ENCODE assay signal across 7 mouse cellular contexts in the genomic region with DNA sequence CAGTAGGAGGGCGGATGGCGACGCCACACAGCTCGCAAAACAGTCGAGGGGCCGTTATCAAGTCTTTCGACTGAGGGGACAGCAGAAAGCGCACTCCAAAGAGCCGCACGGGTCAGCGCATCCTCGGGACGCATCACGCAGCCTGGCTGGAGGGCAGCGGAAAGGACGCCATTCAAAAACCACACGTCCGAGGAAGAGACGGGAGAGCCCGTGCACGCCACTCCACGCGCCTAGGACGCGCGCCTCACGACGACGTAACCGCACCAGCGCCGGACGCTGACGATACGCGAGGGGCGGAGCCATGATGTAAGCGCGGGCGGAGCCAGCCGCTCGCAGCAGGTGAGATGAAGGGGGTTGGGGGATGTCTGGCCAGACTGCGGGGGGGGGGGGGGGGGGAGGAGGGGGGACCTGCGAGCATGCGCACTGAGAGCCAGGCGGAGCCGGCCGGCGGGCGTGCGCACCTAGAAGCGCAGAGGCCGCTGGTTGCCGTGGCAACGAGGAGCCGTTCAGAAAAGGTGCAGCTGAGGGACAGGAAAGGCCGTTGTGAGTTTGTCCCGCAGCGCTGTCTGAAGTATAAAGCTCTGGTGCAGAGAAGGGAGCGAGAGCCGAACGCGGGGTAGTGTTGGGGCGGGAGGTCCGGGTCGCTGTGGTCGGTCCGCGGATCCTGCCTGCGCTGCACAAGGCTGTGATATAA. TPM values are rescaled to one million over a fixed set of nuclear protein-coding genes. Genes with fewer than 3 reads are reported as not detected.
DNase-seq lines count a peak whose midpoint lies in the region; ATAC-seq and TF ChIP-seq lines count a peak whose summit lies in the region.

A gene (plus strand): TSS at position 423 of the 694 bp plus-strand sequence.

- ATAC-seq in embryonic facial prominence, embryonic 11.5 days (replicated peaks; ENCODE audit: insufficient number of reproducible peaks, low FRiP score, low TSS enrichment, low read depth), result peak; percentile 96
- peak; percentile 98 for ATAC-seq in limb, embryonic 11.5 days (ENCODE audit: insufficient number of reproducible peaks, low FRiP score, low TSS enrichment, low read depth)
- peak; percentile 97 for ATAC-seq in midbrain, embryonic 13.5 days

- H3K9ac ChIP-seq in embryonic facial prominence, embryonic 11.5 days (replicated peaks; ENCODE audit: low read length), result peak within 1 kb of the TSS; percentile 82
- H3K9ac ChIP-seq in limb, embryonic 11.5 days (ENCODE audit: low read length), result peak within 1 kb of the TSS; percentile 80
- peak within 1 kb of the TSS; percentile 73 for H3K9ac ChIP-seq in midbrain, embryonic 13.5 days (replicated peaks)

- no peak for TF ChIP-seq CTCF in kidney, adult 2 months (conservative IDR thresholded peaks at IDR 0.05; ENCODE audit: insufficient read depth, insufficient read length, low read depth, low read length)

- peak within 1 kb of the TSS; percentile 55 for H3K4me3 ChIP-seq in embryonic facial prominence, embryonic 11.5 days (ENCODE audit: low read depth, low read length)
- H3K4me3 ChIP-seq in kidney, adult 2 months (ENCODE audit: insufficient read depth, low read depth, low read length), result peak within 1 kb of the TSS; percentile 77
- H3K4me3 ChIP-seq in limb, embryonic 11.5 days (ENCODE audit: low read depth, low read length), result peak within 1 kb of the TSS; percentile 57
- H3K4me3 ChIP-seq in midbrain, embryonic 13.5 days (replicated peaks), result peak within 1 kb of the TSS; percentile 58

- no peaks in the 10 kb centered on the region for H3K36me3 ChIP-seq in embryonic facial prominence, embryonic 11.5 days (replicated peaks; ENCODE audit: control insufficient read depth, insufficient read depth, low read depth, low read length)
- H3K36me3 ChIP-seq in kidney, adult 2 months (ENCODE audit: control insufficient read depth, insufficient read depth, low read length), result no peaks in the 10 kb centered on the region
- H3K36me3 ChIP-seq in limb, embryonic 11.5 days (ENCODE audit: control insufficient read depth, insufficient read depth, low read length), result no peaks in the 10 kb centered on the region
- H3K36me3 ChIP-seq in midbrain, embryonic 13.5 days, result no peaks in the 10 kb centered on the region

- H3K27me3 ChIP-seq in embryonic facial prominence, embryonic 11.5 days (ENCODE audit: control insufficient read depth, insufficient read depth, low read length), result no peaks in the 10 kb centered on the region
- H3K27me3 ChIP-seq in kidney, adult 2 months (replicated peaks; ENCODE audit: control insufficient read depth, insufficient read depth, low read length), result no peaks in the 10 kb centered on the region
- no peaks in the 10 kb centered on the region for H3K27me3 ChIP-seq in limb, embryonic 11.5 days (ENCODE audit: control insufficient read depth, insufficient read depth, low read length)
- H3K27me3 ChIP-seq in midbrain, embryonic 13.5 days, result 0 out of 2 replicates have a peak, but pooled peaks cover 5% of the 10 kb centered on the region

- no peaks in the 10 kb centered on the region for H3K4me1 ChIP-seq in embryonic facial prominence, embryonic 11.5 days (ENCODE audit: control insufficient read depth, insufficient read depth, low read length)
- peaks cover 2% of the 10 kb centered on the region; the same call in 1 of the 2 replicates for H3K4me1 ChIP-seq in kidney, adult 2 months (ENCODE audit: control insufficient read depth, insufficient read depth, low read length)
- no peaks in the 10 kb centered on the region for H3K4me1 ChIP-seq in limb, embryonic 11.5 days (ENCODE audit: control insufficient read depth, insufficient read depth, low read length)
- peaks cover 11% of the 10 kb centered on the region for H3K4me1 ChIP-seq in midbrain, embryonic 13.5 days (replicated peaks)

- TF ChIP-seq POLR2A in kidney, adult 2 months (IDR thresholded peaks at IDR 0.05; ENCODE audit: low read depth, low read length), result no peak

- WGBS in embryonic facial prominence, embryonic 11.5 days, result under 1% methylated on average over 58 of the region's 70 CpGs
- under 1% methylated on average over 62 of the region's 70 CpGs for WGBS in kidney, adult 2 months
- under 1% methylated on average over 65 of the region's 70 CpGs for WGBS in limb, embryonic 11.5 days
- WGBS in midbrain, embryonic 13.5 days, result under 1% methylated on average over 67 of the region's 70 CpGs

- no peaks in the 10 kb centered on the region for H3K9me3 ChIP-seq in embryonic facial prominence, embryonic 11.5 days (replicated peaks; ENCODE audit: control insufficient read depth, low read length)
- H3K9me3 ChIP-seq in limb, embryonic 11.5 days (ENCODE audit: control insufficient read depth, low read length), result no peaks in the 10 kb centered on the region
- no peaks in the 10 kb centered on the region for H3K9me3 ChIP-seq in midbrain, embryonic 13.5 days

- peak; percentile 89 to 92 for DNase-seq in adrenal gland, postnatal 36 days
- DNase-seq in embryonic facial prominence, embryonic 11.5 days (ENCODE audit: low spot score), result peak; percentile 95
- peak; percentile 23 for DNase-seq in heart, adult 8-10 months (ENCODE audit: low spot score)
- DNase-seq in kidney, adult 2 months, result peak; percentile 81
- peak; percentile 94 for DNase-seq in limb, embryonic 11.5 days (ENCODE audit: low spot score)
- DNase-seq in spleen, adult 18-20 months, result peak; percentile 12 to 36

- peak within 1 kb of the TSS; percentile 67 for H3K4me2 ChIP-seq in embryonic facial prominence, embryonic 11.5 days (ENCODE audit: low read depth, low read length)
- peak within 1 kb of the TSS; percentile 60 for H3K4me2 ChIP-seq in limb, embryonic 11.5 days (ENCODE audit: low read depth, severe bottlenecking)
- peak within 1 kb of the TSS; percentile 69 for H3K4me2 ChIP-seq in midbrain, embryonic 13.5 days (replicated peaks)

- peak within 1 kb of the TSS; percentile 47; the same call in 1 of the 2 replicates for H3K27ac ChIP-seq in embryonic facial prominence, embryonic 11.5 days (replicated peaks; ENCODE audit: low read depth, low read length)
- H3K27ac ChIP-seq in kidney, adult 2 months (ENCODE audit: insufficient read depth, low read depth, low read length), result no peak within 1 kb of the TSS
- no peak within 1 kb of the TSS for H3K27ac ChIP-seq in limb, embryonic 11.5 days (replicated peaks; ENCODE audit: low read depth, low read length)
- H3K27ac ChIP-seq in midbrain, embryonic 13.5 days, result peak within 1 kb of the TSS; percentile 83

RNA-seq across cellular contexts. Expression of the gene that starts here (rescaled TPM):
- 1 to 10 TPM; 4.3 TPM for total RNA-seq in adrenal gland, postnatal 36 days (2021)
- polyA plus RNA-seq in embryonic facial prominence, embryonic 11.5 days (2014; fragmentation: Nextera tagmentation; extraction: Ambion mirVana), result 5.7 and 6.6 TPM in 2 replicates
- 1 to 10 TPM in 1 of 4 experiments, under 1 TPM in 3; 0.17 to 1.2 (median 0.61) TPM for total RNA-seq in heart, adult 8-10 months (2022)
- polyA plus RNA-seq in kidney, adult 2 months (2012; rRNA removed), result 1.5 and 2.2 TPM in 2 replicates
- polyA plus RNA-seq in limb, embryonic 11.5 days (2014; fragmentation: Nextera tagmentation; extraction: Ambion mirVana), result 3.2 and 4.0 TPM in 2 replicates
- polyA plus RNA-seq in midbrain, embryonic 13.5 days (2015; fragmentation: Nextera tagmentation; extraction: Ambion mirVana), result 14.8 and 15.1 TPM in 2 replicates

Comparison
In these comparisons a context has a peak if more than half of its experiments do, and no peak if none do; other contexts are left out.
1. DNase-seq: peak in every context shown above with its lines; median percentile 95 in embryonic facial prominence, embryonic 11.5 days; 94 in limb, embryonic 11.5 days; 90 in adrenal gland, postnatal 36 days; 81 in kidney, adult 2 months; 24 in spleen, adult 18-20 months; 23 in heart, adult 8-10 months.
2. H3K27ac ChIP-seq: peak in embryonic facial prominence, embryonic 11.5 days (single experiment) and midbrain, embryonic 13.5 days (single experiment); none in kidney, adult 2 months (single experiment) and limb, embryonic 11.5 days (single experiment).
3. Peak in every context shown above with its lines, with median percentiles within 50 percentile points of each other: ATAC-seq, H3K4me2 ChIP-seq, H3K4me3 ChIP-seq and H3K9ac ChIP-seq.